Mouse (Mus musculus): Measurements from ENCODE around the gene Gm20683. TPM values are rescaled to one million over a fixed set of nuclear protein-coding genes. Genes with fewer than 3 reads are reported as not detected.

The Gm20683 gene
- polyA plus RNA-seq, 1 experiment, result 4.6 TPM

Other genes with a start within 250 kb of the Gm20683 start
- 0.26 and 0.48 TPM in 2 replicates for gene Gng13, start 124.6 kb downstream of the Gm20683 start, polyA plus RNA-seq (2012; rRNA removed)
- 32.4 and 35.5 TPM in 2 replicates for gene Chtf18, start 114.3 kb downstream of the Gm20683 start, polyA plus RNA-seq (2012; rRNA removed)
- 18.4 and 32.8 TPM in 2 replicates for gene Rpusd1, start 114.1 kb downstream of the Gm20683 start, polyA plus RNA-seq (2012; rRNA removed)
- gene Mslnl, start 105.7 kb downstream of the Gm20683 start, polyA plus RNA-seq (2012; rRNA removed), result 0.02 and 0.05 TPM in 2 replicates
- gene Msln, start 87.4 kb downstream of the Gm20683 start, polyA plus RNA-seq (2012; rRNA removed), result 0.12 and 0.66 TPM in 2 replicates
- gene Narfl, start 68.0 kb downstream of the Gm20683 start, polyA plus RNA-seq (2012; rRNA removed), result 16.3 and 21.2 TPM in 2 replicates
- 111 and 132 TPM in 2 replicates for gene Haghl, start 56.1 kb downstream of the Gm20683 start, polyA plus RNA-seq (2012; rRNA removed)
- gene Ccdc78, start 55.2 kb downstream of the Gm20683 start, polyA plus RNA-seq (2012; rRNA removed), result 0.09 and 0.10 TPM in 2 replicates
- 88.5 and 121 TPM in 2 replicates for gene Fam173a, start 48.9 kb downstream of the Gm20683 start, polyA plus RNA-seq (2012; rRNA removed)
- 0.35 TPM in 1 of 2 replicates, not detected in the other for gene AC134908.4, start 46.1 kb downstream of the Gm20683 start, polyA plus RNA-seq (2012; rRNA removed)
- 185 and 306 TPM in 2 replicates for gene Metrn, start 44.6 kb downstream of the Gm20683 start, polyA plus RNA-seq (2012; rRNA removed)
- gene Fbxl16, start 32.7 kb downstream of the Gm20683 start, polyA plus RNA-seq (2012; rRNA removed), result 22.0 and 23.9 TPM in 2 replicates
- gene Wdr24, start 18.1 kb downstream of the Gm20683 start, polyA plus RNA-seq (2012; rRNA removed), result 31.7 and 41.2 TPM in 2 replicates
- 40.7 and 69.5 TPM in 2 replicates for gene Jmjd8, start 12.9 kb downstream of the Gm20683 start, polyA plus RNA-seq (2012; rRNA removed)
- gene Stub1, start 8.4 kb downstream of the Gm20683 start, polyA plus RNA-seq (2012; rRNA removed), result 262 and 275 TPM in 2 replicates
- 10.0 and 12.2 TPM in 2 replicates for gene Rhbdl1, start 4.5 kb downstream of the Gm20683 start, polyA plus RNA-seq (2012; rRNA removed)
- 83.1 and 93.9 TPM in 2 replicates for gene Rhot2, start 3.1 kb upstream of the Gm20683 start, polyA plus RNA-seq (2012; rRNA removed)
- 66.2 and 66.6 TPM in 2 replicates for gene Wdr90, start 19.7 kb upstream of the Gm20683 start, polyA plus RNA-seq (2012; rRNA removed)
- 7.2 and 8.3 TPM in 2 replicates for gene Mcrip2, start 27.0 kb upstream of the Gm20683 start, polyA plus RNA-seq (2012; rRNA removed)
- gene Mettl26, start 33.3 kb upstream of the Gm20683 start, polyA plus RNA-seq (2012; rRNA removed), result 62.4 and 68.5 TPM in 2 replicates
- 1.1 and 1.2 TPM in 2 replicates for gene Wfikkn1, start 39.1 kb upstream of the Gm20683 start, polyA plus RNA-seq (2012; rRNA removed)
- gene Rab40c, start 78.0 kb upstream of the Gm20683 start, polyA plus RNA-seq (2012; rRNA removed), result 37.2 and 44.0 TPM in 2 replicates
- 78.0 and 105 TPM in 2 replicates for gene Pigq, start 103.2 kb upstream of the Gm20683 start, polyA plus RNA-seq (2012; rRNA removed)
- gene Nhlrc4, start 103.2 kb upstream of the Gm20683 start, polyA plus RNA-seq (2012; rRNA removed), result 0.52 and 0.92 TPM in 2 replicates
- 0.10 TPM in 2 replicates for gene A930017K11Rik, start 110.8 kb upstream of the Gm20683 start, polyA plus RNA-seq (2012; rRNA removed)
- gene Capn15, start 144.0 kb upstream of the Gm20683 start, polyA plus RNA-seq (2012; rRNA removed), result 30.1 and 36.6 TPM in 2 replicates
- gene Rab11fip3, start 227.8 kb upstream of the Gm20683 start, polyA plus RNA-seq (2012; rRNA removed), result 49.1 and 66.0 TPM in 2 replicates
- 19.8 and 26.5 TPM in 2 replicates for gene Decr2, start 248.6 kb upstream of the Gm20683 start, polyA plus RNA-seq (2012; rRNA removed)